Mouse (Mus musculus) embryonic facial prominence, embryonic 11.5 days (tissue): ENCODE measurements around the gene Hsd17b12. TPM values are rescaled to one million over a fixed set of nuclear protein-coding genes. Genes with fewer than 3 reads are reported as not detected.
A peak's percentile ranks its signal among the peaks of the same experiment; 100 is the strongest.

ENCODE experiments used
- ATAC-seq: fragments of 200-750 bp; cut with Nextera tagmentation; replicated peaks from 2 replicates; pipeline ENCODE4 v1.8.0; 2017; ENCODE audit warnings: low read depth; ENCODE audit not compliant: insufficient number of reproducible peaks, low FRiP score, low TSS enrichment
- DNase-seq: peaks from one replicate; pipeline ENCODE4 v3.0.0-alpha.2; 2015; ENCODE audit warnings: low spot score
- H3K27ac ChIP-seq: fragments of 300-500 bp; sonication (generic); replicated peaks from 2 replicates; pipeline ENCODE4 v1.5.1; 2014; ENCODE audit warnings: mild to moderate bottlenecking, low read depth, low read length, control low read depth
- H3K27me3 ChIP-seq: fragments of 300-500 bp; sonication (generic); 2 replicates; pipeline ENCODE4 v1.6.1; 2014; ENCODE audit warnings: mild to moderate bottlenecking, low read length, moderate library complexity, mixed read lengths; ENCODE audit not compliant: control insufficient read depth, insufficient read depth
- H3K36me3 ChIP-seq: fragments of 300-500 bp; sonication (generic); replicated peaks from 2 replicates; pipeline ENCODE4 v1.6.1; 2014; ENCODE audit warnings: low read depth, mild to moderate bottlenecking, low read length, moderate library complexity, mixed read lengths; ENCODE audit not compliant: control insufficient read depth, insufficient read depth
- H3K4me1 ChIP-seq: fragments of 300-500 bp; sonication (generic); 2 replicates; pipeline ENCODE4 v1.6.1; 2014; ENCODE audit warnings: low read length, mixed read lengths; ENCODE audit not compliant: control insufficient read depth, insufficient read depth
- H3K4me2 ChIP-seq: fragments of 300-500 bp; sonication (generic); 2 replicates; pipeline ENCODE4 v1.6.1; 2014; ENCODE audit warnings: low read depth, mild to moderate bottlenecking, control low read depth, low read length, moderate library complexity
- H3K4me3 ChIP-seq: fragments of 300-500 bp; sonication (generic); 2 replicates; pipeline ENCODE4 v1.5.1; 2014; ENCODE audit warnings: low read depth, low read length, control low read depth
- H3K9ac ChIP-seq: fragments of 300-500 bp; sonication (generic); replicated peaks from 2 replicates; pipeline ENCODE4 v1.6.1; 2014; ENCODE audit warnings: mild to moderate bottlenecking, control low read depth, low read length
- H3K9me3 ChIP-seq: fragments of 300-500 bp; sonication (generic); replicated peaks from 2 replicates; pipeline ENCODE4 v1.6.1; 2016; ENCODE audit warnings: mild to moderate bottlenecking, low read length, inconsistent platforms, mixed read lengths; ENCODE audit not compliant: control insufficient read depth
- WGBS: fragments of 180-500 bp; shearing (Covaris S2); extraction: QIAGEN DNeasy Blood & Tissue Kit; methylation state at CpG from one replicate; pipeline ENCODE4 v1.1.7; 2014; 5-methylcytosine and 5-hydroxymethylcytosine counted together
- polyA plus RNA-seq: library from polyadenylated mRNA; unstranded; fragments of >200 nt; fragmentation: Nextera tagmentation; extraction: Ambion mirVana; gene quantifications from 2 replicates; pipeline ENCODE4 v1.2.1, GENCODE M21; 2014

Gene Hsd17b12
- polyA plus RNA-seq, 1 experiment from 2014 or later: 126 TPM

- Histone ChIP-seq H3K27ac (no peak overlapping the region), H3K27me3 (no peaks in the 10 kb centered on the region), H3K4me2 (no peak overlapping the region), H3K4me3 (no peak overlapping the region), H3K9ac (no peak overlapping the region), H3K4me1 (no peaks in the 10 kb centered on the region), H3K9me3 (no peaks in the 10 kb centered on the region), H3K36me3 (no peaks in the 10 kb centered on the region)
- no peak for ATAC-seq
- no peak for DNase-seq
- WGBS: 83% methylated on average over 3 of the region's 3 CpGs
Measured at GRCm38 (mm10) chr2:94138469-94139390, 19.0 kb downstream of the Hsd17b12 start.

GRCm38 (mm10) chr2:94136837-94137236, 20.9 kb downstream of the Hsd17b12 start:
- Histone ChIP-seq H3K4me3 (no peak overlapping the region), H3K4me1 (no peaks in the 10 kb centered on the region), H3K4me2 (no peak overlapping the region), H3K27ac (no peak overlapping the region), H3K9ac (no peak overlapping the region), H3K27me3 (no peaks in the 10 kb centered on the region), H3K9me3 (no peaks in the 10 kb centered on the region), H3K36me3 (no peaks in the 10 kb centered on the region)
- WGBS: 88% methylated on average over 3 of the region's 3 CpGs
- no peak for DNase-seq
- no peak for ATAC-seq

GRCm38 (mm10) chr2:94128496-94128895, 29.3 kb downstream of the Hsd17b12 start:
- no peak overlapping the region for H3K9ac ChIP-seq
- H3K27ac ChIP-seq: no peak overlapping the region
- H3K36me3 ChIP-seq: no peaks in the 10 kb centered on the region
- H3K4me2 ChIP-seq: no peak overlapping the region
- H3K4me1 ChIP-seq: no peaks in the 10 kb centered on the region
- DNase-seq (no peak), ATAC-seq (no peak)
- H3K27me3 ChIP-seq: no peaks in the 10 kb centered on the region
- WGBS: 86% methylated on average over 3 of the region's 3 CpGs
- H3K9me3 ChIP-seq: no peaks in the 10 kb centered on the region
- H3K4me3 ChIP-seq: no peak overlapping the region

- 55% methylated on average over 7 of the region's 7 CpGs for WGBS
- no peak overlapping the region for H3K4me3 ChIP-seq
- no peaks in the 10 kb centered on the region for H3K36me3 ChIP-seq
- H3K9ac ChIP-seq: no peak overlapping the region
- DNase-seq (peak; percentile 10), ATAC-seq (0 out of 2 replicates have a peak, but pooled peaks have one; percentile 44)
- H3K4me1 ChIP-seq: no peaks in the 10 kb centered on the region
- no peaks in the 10 kb centered on the region for H3K9me3 ChIP-seq
- H3K27me3 ChIP-seq: no peaks in the 10 kb centered on the region
- no peak overlapping the region for H3K4me2 ChIP-seq
- 0 out of 2 replicates have a peak overlapping the region, but pooled peaks have one; percentile 1 for H3K27ac ChIP-seq
Measured at GRCm38 (mm10) chr2:94122182-94123041, 35.4 kb downstream of the Hsd17b12 start.

- H3K4me2 ChIP-seq: no peak overlapping the region
- H3K4me3 ChIP-seq: no peak overlapping the region
- H3K36me3 ChIP-seq: no peaks in the 10 kb centered on the region
- no peak for DNase-seq
- no peaks in the 10 kb centered on the region for H3K9me3 ChIP-seq
- no peak for ATAC-seq
- H3K27ac ChIP-seq: no peak overlapping the region
- no peaks in the 10 kb centered on the region for H3K4me1 ChIP-seq
- 98% methylated on average over 2 of the region's 2 CpGs for WGBS
- H3K27me3 ChIP-seq: no peaks in the 10 kb centered on the region
- no peak overlapping the region for H3K9ac ChIP-seq
Measured at GRCm38 (mm10) chr2:94103758-94104157, 54.0 kb downstream of the Hsd17b12 start.

- no peak overlapping the region for H3K9ac ChIP-seq
- 96% methylated on average over 1 of the region's 1 CpGs for WGBS
- H3K4me1 ChIP-seq: no peaks in the 10 kb centered on the region
- H3K36me3 ChIP-seq: no peaks in the 10 kb centered on the region
- no peak for DNase-seq
- ATAC-seq: no peak
- no peak overlapping the region for H3K27ac ChIP-seq
- H3K4me3 ChIP-seq: no peak overlapping the region
- no peaks in the 10 kb centered on the region for H3K27me3 ChIP-seq
- no peak overlapping the region for H3K4me2 ChIP-seq
- H3K9me3 ChIP-seq: no peaks in the 10 kb centered on the region
Measured at GRCm38 (mm10) chr2:94089901-94090300, 67.9 kb downstream of the Hsd17b12 start.

- H3K4me3 ChIP-seq: no peak overlapping the region
- DNase-seq (no peak), ATAC-seq (no peak)
- H3K9me3 ChIP-seq: no peaks in the 10 kb centered on the region
- H3K9ac ChIP-seq: no peak overlapping the region
- no peaks in the 10 kb centered on the region for H3K27me3 ChIP-seq
- WGBS: 85% methylated on average over 5 of the region's 5 CpGs
- H3K4me1 ChIP-seq: no peaks in the 10 kb centered on the region
- H3K4me2 ChIP-seq: no peak overlapping the region
- no peaks in the 10 kb centered on the region for H3K36me3 ChIP-seq
- no peak overlapping the region for H3K27ac ChIP-seq
Measured at GRCm38 (mm10) chr2:94069482-94069881, 88.3 kb downstream of the Hsd17b12 start.
